Mouse (Mus musculus) heart, postnatal 14 days (tissue): ENCODE measurements at regions not wholly inside any gene's neighbourhood (a gene's known extent, or its start where the extent isn't known, plus 50 kb on each side); places are given as distances from the start of the nearest gene placed in this dataset.

Experiments
- DNase-seq, 2 experiments: peaks; one replicate each; pipeline ENCODE4 v3.0.0; 2021 to 2022
- intact Hi-C: fragments of 180-260 bp; cut with DNase I; formaldehyde crosslinking; loops from one replicate; pipeline ENCODE4 v1.15.1; 2025

GRCm38 (mm10) chr16:72152920-72153319, 155.2 kb upstream of the Robo1 start:
- no peak for DNase-seq
- intact Hi-C loops, result no loop called here

GRCm38 (mm10) chr16:72157913-72158312, 150.2 kb upstream of the Robo1 start:
- intact Hi-C loops, result no loop called here
- no peak for DNase-seq

DNA sequence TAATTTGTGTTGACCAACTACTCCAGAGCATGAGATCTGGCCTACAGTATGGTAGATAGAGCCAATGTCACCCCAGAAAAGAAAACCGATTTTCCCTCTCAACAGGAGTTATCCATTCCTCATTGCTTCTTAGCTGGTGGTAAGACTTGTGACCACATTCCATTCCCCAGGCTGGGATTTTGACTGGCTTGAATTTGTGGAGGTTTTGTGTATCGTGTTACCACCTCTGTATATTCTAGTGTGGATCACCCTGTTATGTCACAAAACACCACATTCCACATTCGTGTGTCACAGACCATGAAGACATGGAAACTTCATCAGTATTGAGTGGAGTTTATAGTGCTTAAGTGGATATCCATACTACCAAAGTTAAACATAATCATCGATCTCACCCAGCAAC, 148.7 kb upstream of the Robo1 start:
- intact Hi-C loops, result no loop called here
- DNase-seq, result no peak

DNA sequence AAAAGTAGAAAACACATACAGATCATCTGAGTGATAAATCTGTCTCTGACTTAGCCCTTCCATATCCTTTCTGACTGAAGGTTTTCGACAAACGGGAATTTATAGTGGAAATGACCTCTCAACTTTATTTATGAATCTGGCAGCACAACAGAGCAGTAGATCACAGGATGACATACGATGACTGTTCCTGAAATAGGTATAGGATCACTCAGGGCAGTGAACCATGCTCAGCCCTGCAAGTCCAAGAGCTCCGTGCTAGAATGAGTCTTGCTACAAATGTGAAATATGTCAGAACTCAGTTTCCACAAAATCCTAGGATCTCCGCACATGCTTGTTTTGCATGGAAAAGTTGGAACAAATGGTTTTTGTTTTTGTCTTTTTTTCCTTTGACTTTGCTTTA, 132.4 kb upstream of the Robo1 start:
- intact Hi-C loops, result no loop called here

GRCm38 (mm10) chr16:72194320-72194719, 113.8 kb upstream of the Robo1 start:
- intact Hi-C loops, result no loop called here
- DNase-seq, result no peak

More for the DNA sequence above, 132.4 kb upstream of the Robo1 start:
- no peak for DNase-seq

- intact Hi-C loops, result loop anchor here (5.0 kb wide), 2 partner anchors 767 to 968 kb away; no protein-coding TSS in a partner anchor
- peak; percentile 22 to 53 for DNase-seq
Observed at GRCm38 (mm10) chr16:72215360-72216013, 92.6 kb upstream of the Robo1 start.

- DNase-seq, result no peak
- intact Hi-C loops, result loop anchor here (5.0 kb wide), 2 partner anchors 764 to 971 kb away; no protein-coding TSS in a partner anchor
Observed at GRCm38 (mm10) chr16:72218021-72218420, 90.1 kb upstream of the Robo1 start.

- DNase-seq, result no peak
- intact Hi-C loops, result no loop called here
Observed at GRCm38 (mm10) chr16:72221912-72222502, 86.1 kb upstream of the Robo1 start.

DNA sequence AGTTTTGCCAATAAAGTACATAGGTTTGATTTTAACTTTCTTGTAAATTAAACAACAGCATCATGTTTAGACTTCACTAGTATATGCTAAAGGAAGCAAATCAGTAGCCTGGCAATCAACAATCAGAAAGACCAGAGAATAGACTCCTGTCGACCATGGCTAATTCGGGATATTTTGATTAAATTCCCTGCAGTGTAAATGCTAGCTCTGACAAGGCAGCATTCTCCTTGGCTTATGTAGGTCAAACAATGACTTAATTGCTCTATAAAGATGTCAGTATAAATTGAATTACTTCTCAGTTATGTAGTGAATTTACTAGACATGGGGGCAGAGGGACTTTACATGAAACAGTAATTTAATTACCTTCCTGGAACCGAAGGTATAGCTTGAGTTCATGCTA, 84.2 kb upstream of the Robo1 start:
- DNase-seq, result no peak
- intact Hi-C loops, result no loop called here

DNA sequence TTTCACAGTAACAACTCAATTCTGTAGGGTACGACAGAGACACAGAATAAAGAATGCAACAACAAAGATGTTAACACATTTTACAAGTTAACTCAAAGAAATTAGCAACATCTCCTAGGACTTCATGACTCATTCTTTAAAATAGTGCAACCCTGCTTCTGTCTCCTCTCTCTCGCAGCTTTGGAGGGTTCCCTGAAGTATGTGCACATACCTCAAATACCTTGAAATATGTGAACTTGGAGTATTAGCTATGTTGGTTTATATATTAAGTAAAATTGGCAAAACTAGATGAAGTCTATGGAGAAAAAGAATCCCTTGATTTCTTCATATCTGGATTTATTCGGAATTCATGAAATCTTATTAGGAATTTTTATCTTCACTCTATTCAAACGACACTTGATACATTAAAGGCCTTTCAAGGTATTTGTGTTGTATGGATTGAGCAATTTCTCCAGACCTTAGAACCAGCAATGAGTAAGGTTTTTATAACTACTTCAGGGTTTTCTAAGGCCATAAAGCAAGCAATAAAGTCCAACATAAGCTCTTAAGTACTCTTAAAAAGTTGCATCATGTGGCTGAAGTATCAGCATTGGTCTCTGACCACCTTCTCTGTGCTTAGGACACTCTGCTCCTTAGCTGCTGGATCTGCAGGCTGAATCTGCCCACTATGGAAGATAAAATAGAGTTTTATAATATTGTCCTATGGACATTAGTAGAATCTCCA, 82.8 kb upstream of the Robo1 start:
- no peak for DNase-seq
- intact Hi-C loops, result no loop called here

- DNase-seq, result no peak
- intact Hi-C loops, result no loop called here
Observed at GRCm38 (mm10) chr16:72234366-72234765, 73.7 kb upstream of the Robo1 start.

GRCm38 (mm10) chr16:72239631-72240030, 68.5 kb upstream of the Robo1 start:
- intact Hi-C loops, result no loop called here

GRCm38 (mm10) chr16:72256388-72256787, 51.7 kb upstream of the Robo1 start:
- intact Hi-C loops, result no loop called here
- no peak for DNase-seq

More at GRCm38 (mm10) chr16:72239631-72240030, 68.5 kb upstream of the Robo1 start:
- no peak for DNase-seq
